8 mouse cellular contexts compared by ENCODE assay signal in the genomic region with DNA sequence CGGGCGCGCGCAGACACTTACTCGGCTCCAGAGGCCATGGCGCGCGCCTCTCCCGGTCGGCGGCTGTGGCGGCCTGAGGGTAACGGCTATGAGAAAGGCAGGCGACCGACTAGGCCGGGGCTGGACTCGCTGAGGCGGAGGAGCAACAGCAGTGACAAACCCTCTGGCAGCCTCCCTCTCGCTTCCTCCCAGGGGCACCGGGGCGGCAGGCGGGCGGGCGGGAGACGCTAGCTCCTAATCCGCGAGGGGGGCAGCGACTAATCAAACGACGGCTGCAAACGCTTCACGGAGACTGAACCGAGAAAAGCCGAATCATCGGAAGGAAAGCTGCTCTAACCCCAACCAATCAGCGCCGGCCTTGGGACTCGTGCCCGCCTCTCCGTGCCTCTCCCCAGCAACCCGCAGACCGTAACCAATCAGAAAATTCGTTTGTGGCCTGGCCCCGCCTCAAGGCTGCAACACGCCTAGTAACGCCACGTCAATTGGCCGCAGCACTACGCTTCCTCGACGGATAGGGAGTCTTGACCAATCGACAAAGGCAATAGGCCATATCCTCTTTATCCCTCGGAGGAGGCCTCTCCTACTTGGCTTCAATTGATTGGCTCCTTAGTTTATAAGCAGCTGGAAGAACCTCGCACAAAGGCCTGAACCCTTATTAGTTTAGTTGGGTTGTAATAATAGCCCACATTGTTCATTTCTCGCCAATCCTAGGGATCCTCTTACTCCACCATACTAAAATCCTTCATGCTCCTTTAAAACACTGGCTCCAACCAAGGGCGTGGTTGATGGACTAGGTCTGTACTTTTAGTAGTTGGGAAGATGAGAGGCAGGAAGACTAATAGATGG. TPM values are rescaled to one million over a fixed set of nuclear protein-coding genes. Genes with fewer than 3 reads are reported as not detected.
DNase-seq lines count a peak whose midpoint lies in the region; ATAC-seq lines count a peak whose summit lies in the region.
"Not testable (repeated sequence)": the region's sequence is repeated elsewhere in the genome, so short reads cannot be mapped to it uniquely, and the experiment has no call there.

A gene (minus strand): TSS at position 367 of the 846 bp plus-strand sequence.

- 1% methylated on average over 45 of the region's 56 CpGs for WGBS in lung, embryonic 16.5 days

- peaks cover 19% of the 10 kb centered on the region for H3K4me1 ChIP-seq in lung, embryonic 16.5 days (replicated peaks; ENCODE audit: control insufficient read depth, insufficient read depth, low read length)

- H3K27ac ChIP-seq in lung, embryonic 16.5 days (ENCODE audit: low read length) = peak within 1 kb of the TSS; percentile 99

- H3K36me3 ChIP-seq in lung, embryonic 16.5 days (ENCODE audit: control insufficient read depth, insufficient read depth, low read length) = not testable (repeated sequence)

- not testable (repeated sequence) for H3K9me3 ChIP-seq in lung, embryonic 16.5 days (ENCODE audit: control insufficient read depth, low read length)

- peak within 1 kb of the TSS; percentile 95 for H3K4me3 ChIP-seq in lung, embryonic 16.5 days (ENCODE audit: low read length)

- H3K4me2 ChIP-seq in lung, embryonic 16.5 days (ENCODE audit: low read depth, low read length) = peak within 1 kb of the TSS; percentile 87

- DNase-seq in MEL-GATA-1-ER (ENCODE audit: extremely low read depth, low read depth) = peak; percentile 99
- peak; percentile 98 for DNase-seq in cerebellum, adult 8-10 months
- peak; percentile 99 for DNase-seq in forelimb bud, embryonic 11.5 days (ENCODE audit: low read depth, low spot score)
- DNase-seq in layer of hippocampus, adult 9-10 months (ENCODE audit: low spot score) = peak; percentile 95
- peak; percentile 96 for DNase-seq in ovary, postnatal 10 days (ENCODE audit: low spot score)
- peak; percentile 98 to 99 for DNase-seq in thymus, postnatal 10 days (ENCODE audit: low spot score in 2 of 2)

- not testable (repeated sequence) for H3K27me3 ChIP-seq in lung, embryonic 16.5 days (ENCODE audit: control insufficient read depth, insufficient read depth, low read depth, low read length)

- H3K9ac ChIP-seq in lung, embryonic 16.5 days (ENCODE audit: low read length) = peak within 1 kb of the TSS; percentile 97

- ATAC-seq in hematopoietic stem cell, adult 5-6 weeks (replicated peaks in 1 of 2; ENCODE audit: insufficient read depth in 1 of 2, low FRiP score in 2 of 2, low TSS enrichment in 1 of 2, low read depth in 1 of 2, poor library complexity in 2 of 2, severe bottlenecking in 2 of 2) = peak; percentile 97
- peak; percentile 98 for ATAC-seq in lung, embryonic 16.5 days (ENCODE audit: low read depth)

RNA-seq across cellular contexts. Expression of the gene that starts here (rescaled TPM):
- total RNA-seq in hematopoietic stem cell, adult 5-6 weeks (2017) = 275 and 278 TPM in 2 replicates
- polyA plus RNA-seq in lung, embryonic 16.5 days (2015; fragmentation: Nextera tagmentation; extraction: Ambion mirVana) = 482 and 519 TPM in 2 replicates

Comparison
In these comparisons a context has a peak if more than half of its experiments do, and no peak if none do; other contexts are left out.
1. Peak in every context shown above with its lines: DNase-seq, ATAC-seq, H3K4me3 ChIP-seq and H3K27ac ChIP-seq.